Mouse (Mus musculus): ENCODE measurements at regions not wholly inside any gene's neighbourhood (a gene's known extent, or its start where the extent isn't known, plus 50 kb on each side); places are given as distances from the start of the nearest gene placed in this dataset.

DNA sequence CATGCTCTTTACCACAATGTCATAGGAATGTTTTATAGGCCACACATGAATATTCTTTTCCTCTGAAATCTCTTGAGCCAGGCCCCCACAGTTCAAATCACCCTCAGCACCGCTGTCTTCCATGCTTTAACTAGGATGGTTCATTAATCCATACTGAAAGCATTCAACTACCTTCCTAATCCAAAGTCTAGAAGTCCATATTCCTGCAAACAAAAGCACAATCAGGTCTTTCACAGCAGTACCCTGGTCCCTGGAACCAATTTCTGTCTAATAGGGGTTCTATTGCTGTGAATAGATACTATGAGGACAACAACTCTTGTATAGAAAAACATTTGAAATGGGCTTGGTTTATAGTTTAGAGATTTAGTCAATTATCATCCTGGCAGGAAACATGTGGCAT is 107.0 kb upstream of the Fggy start:
- no peak overlapping the region for H3K27ac ChIP-seq (replicated peaks)
- H3K9me3 ChIP-seq (ENCODE audit: control insufficient read depth, low read length): no peaks in the 10 kb centered on the region
- H3K27me3 ChIP-seq (ENCODE audit: control insufficient read depth, insufficient read depth, low read length): no peaks in the 10 kb centered on the region
- H3K4me1 ChIP-seq (replicated peaks; ENCODE audit: control insufficient read depth, insufficient read depth): no peaks in the 10 kb centered on the region
- DNase-seq (ENCODE audit: low spot score) (no peak), ATAC-seq (ENCODE audit: low FRiP score, low TSS enrichment) (no peak)
- TF ChIP-seq CTCF (IDR thresholded peaks at IDR 0.05; ENCODE audit: low read depth) (no peak), EP300 (optimal IDR thresholded peaks at IDR 0.05) (no peak)
- H3K4me2 ChIP-seq (replicated peaks; ENCODE audit: low read depth): no peak overlapping the region
- no peak overlapping the region for H3K4me3 ChIP-seq (ENCODE audit: low read depth, low read length)
- H3K9ac ChIP-seq (ENCODE audit: low read length): no peak overlapping the region
- WGBS: 89% methylated on average over 1 of the region's 1 CpGs
- H3K36me3 ChIP-seq (ENCODE audit: control insufficient read depth, insufficient read depth, low read length): no peaks in the 10 kb centered on the region

DNA sequence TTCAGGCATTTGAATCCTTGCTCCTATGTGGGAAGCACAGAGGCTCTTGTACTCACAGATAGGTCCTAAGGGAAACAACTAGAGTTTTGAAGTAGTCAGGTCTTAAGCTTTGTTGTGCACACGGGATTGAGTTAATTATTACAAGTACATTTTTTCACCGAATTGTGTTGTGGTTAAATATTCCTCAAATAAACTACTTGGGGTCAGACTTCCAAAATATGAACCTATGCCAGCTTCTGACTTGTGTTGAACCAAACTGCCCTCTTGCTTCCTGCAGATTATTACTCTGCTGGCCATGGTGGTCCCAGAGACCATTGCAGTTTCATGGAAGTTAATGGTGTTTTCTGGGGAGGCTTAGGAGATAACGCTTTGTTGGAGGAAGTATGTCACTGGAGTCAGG is 105.5 kb upstream of the Fggy start:
- Histone ChIP-seq H3K9me3 (ENCODE audit: control insufficient read depth, low read length) (no peaks in the 10 kb centered on the region), H3K4me3 (ENCODE audit: low read depth, low read length) (no peak overlapping the region), H3K36me3 (ENCODE audit: control insufficient read depth, insufficient read depth, low read length) (no peaks in the 10 kb centered on the region), H3K4me1 (replicated peaks; ENCODE audit: control insufficient read depth, insufficient read depth) (no peaks in the 10 kb centered on the region), H3K4me2 (replicated peaks; ENCODE audit: low read depth) (no peak overlapping the region), H3K27me3 (ENCODE audit: control insufficient read depth, insufficient read depth, low read length) (no peaks in the 10 kb centered on the region), H3K27ac (replicated peaks) (no peak overlapping the region), H3K9ac (ENCODE audit: low read length) (no peak overlapping the region)
- ATAC-seq (ENCODE audit: low FRiP score, low TSS enrichment) (no peak), DNase-seq (ENCODE audit: low spot score) (no peak)
- TF ChIP-seq EP300 (optimal IDR thresholded peaks at IDR 0.05): no peak
- no peak for TF ChIP-seq CTCF (IDR thresholded peaks at IDR 0.05; ENCODE audit: low read depth)
- 59% methylated on average over 3 of the region's 3 CpGs for WGBS

DNA sequence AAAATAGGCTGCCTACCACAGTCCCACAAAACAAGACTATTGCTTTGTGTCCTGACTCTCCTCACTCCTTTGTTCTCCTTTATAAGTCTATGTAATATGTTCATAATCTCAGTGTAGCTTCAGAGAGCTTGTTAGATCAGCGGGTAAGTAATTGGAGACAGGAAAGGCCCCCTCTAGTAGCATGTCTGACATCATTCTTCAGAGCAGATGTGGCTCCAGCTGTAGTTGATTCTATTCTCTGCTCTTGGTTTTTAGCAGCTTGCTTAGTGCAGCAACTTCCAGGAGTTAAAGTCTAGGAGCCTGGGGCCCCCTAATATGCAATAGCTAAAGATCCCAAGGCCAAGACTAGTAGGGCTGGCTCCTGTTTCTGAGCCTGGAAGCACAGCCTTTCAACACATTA is 101.0 kb upstream of the Fggy start:
- Histone ChIP-seq H3K9me3 (ENCODE audit: control insufficient read depth, low read length) (no peaks in the 10 kb centered on the region), H3K4me2 (replicated peaks; ENCODE audit: low read depth) (no peak overlapping the region), H3K27ac (replicated peaks) (no peak overlapping the region), H3K36me3 (ENCODE audit: control insufficient read depth, insufficient read depth, low read length) (no peaks in the 10 kb centered on the region), H3K4me3 (ENCODE audit: low read depth, low read length) (no peak overlapping the region), H3K9ac (ENCODE audit: low read length) (no peak overlapping the region), H3K4me1 (replicated peaks; ENCODE audit: control insufficient read depth, insufficient read depth) (no peaks in the 10 kb centered on the region), H3K27me3 (ENCODE audit: control insufficient read depth, insufficient read depth, low read length) (no peaks in the 10 kb centered on the region)
- ATAC-seq (ENCODE audit: low FRiP score, low TSS enrichment) (0 out of 2 replicates have a peak, but pooled peaks have one; percentile 21), DNase-seq (ENCODE audit: low spot score) (no peak)
- 54% methylated on average over 1 of the region's 1 CpGs for WGBS
- no peak for TF ChIP-seq CTCF (IDR thresholded peaks at IDR 0.05; ENCODE audit: low read depth)
- no peak for TF ChIP-seq EP300 (optimal IDR thresholded peaks at IDR 0.05)

DNA sequence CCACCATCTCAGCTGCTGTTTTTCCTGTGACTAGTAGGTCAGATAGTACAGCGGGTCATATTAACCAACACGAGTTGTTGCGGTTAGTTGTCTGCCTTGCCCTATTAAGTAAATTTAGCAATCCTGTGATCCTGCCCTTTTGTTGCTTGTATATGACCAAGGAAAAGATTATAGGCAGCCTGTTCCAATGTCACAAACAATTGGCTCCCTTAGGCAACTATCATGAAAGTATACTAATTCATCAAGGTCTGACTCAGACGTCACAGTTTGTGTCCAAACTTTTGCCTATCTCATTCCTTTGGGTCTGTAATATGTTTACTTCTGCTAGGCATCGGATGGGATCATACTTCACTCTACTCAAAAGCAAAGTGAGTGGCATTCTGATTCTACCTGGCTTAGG is 100.4 kb upstream of the Fggy start:
- H3K4me3 ChIP-seq (ENCODE audit: low read depth, low read length): no peak overlapping the region
- DNase-seq (ENCODE audit: low spot score) (no peak), ATAC-seq (ENCODE audit: low FRiP score, low TSS enrichment) (peak; percentile 66; the same call in 1 of the 2 replicates)
- TF ChIP-seq CTCF (IDR thresholded peaks at IDR 0.05; ENCODE audit: low read depth) (no peak), EP300 (optimal IDR thresholded peaks at IDR 0.05) (no peak)
- no peak overlapping the region for H3K4me2 ChIP-seq (replicated peaks; ENCODE audit: low read depth)
- no peak overlapping the region for H3K9ac ChIP-seq (ENCODE audit: low read length)
- H3K27ac ChIP-seq (replicated peaks): no peak overlapping the region
- H3K4me1 ChIP-seq (replicated peaks; ENCODE audit: control insufficient read depth, insufficient read depth): no peaks in the 10 kb centered on the region
- no peaks in the 10 kb centered on the region for H3K27me3 ChIP-seq (ENCODE audit: control insufficient read depth, insufficient read depth, low read length)
- WGBS: 59% methylated on average over 5 of the region's 5 CpGs
- no peaks in the 10 kb centered on the region for H3K36me3 ChIP-seq (ENCODE audit: control insufficient read depth, insufficient read depth, low read length)
- no peaks in the 10 kb centered on the region for H3K9me3 ChIP-seq (ENCODE audit: control insufficient read depth, low read length)

DNA sequence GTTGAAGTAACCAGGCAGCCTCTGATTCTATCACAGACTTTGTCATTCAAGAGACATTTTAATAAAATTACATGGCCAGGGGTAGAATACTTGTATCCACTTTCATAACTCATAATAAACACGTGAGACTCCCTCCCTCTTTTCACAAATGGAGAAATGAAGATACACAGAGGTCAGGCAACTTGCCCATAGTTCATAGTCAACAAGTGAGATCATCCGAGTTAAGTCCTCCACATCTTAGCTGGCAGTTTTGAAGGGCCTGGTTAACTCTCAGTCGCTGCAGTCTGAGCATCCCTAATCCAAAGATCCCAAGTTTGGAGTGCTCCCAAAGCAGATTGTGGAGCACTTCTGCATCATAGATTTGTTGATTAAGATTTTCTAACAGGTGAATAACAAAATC is 94.8 kb upstream of the Fggy start:
- Histone ChIP-seq H3K36me3 (ENCODE audit: control insufficient read depth, insufficient read depth, low read length) (no peaks in the 10 kb centered on the region), H3K4me3 (ENCODE audit: low read depth, low read length) (no peak overlapping the region), H3K9ac (ENCODE audit: low read length) (no peak overlapping the region), H3K27ac (replicated peaks) (no peak overlapping the region), H3K4me1 (replicated peaks; ENCODE audit: control insufficient read depth, insufficient read depth) (no peaks in the 10 kb centered on the region), H3K9me3 (ENCODE audit: control insufficient read depth, low read length) (no peaks in the 10 kb centered on the region), H3K4me2 (replicated peaks; ENCODE audit: low read depth) (no peak overlapping the region), H3K27me3 (ENCODE audit: control insufficient read depth, insufficient read depth, low read length) (no peaks in the 10 kb centered on the region)
- DNase-seq (ENCODE audit: low spot score): no peak
- no peak for TF ChIP-seq EP300 (optimal IDR thresholded peaks at IDR 0.05)
- no peak for TF ChIP-seq CTCF (IDR thresholded peaks at IDR 0.05; ENCODE audit: low read depth)
- ATAC-seq (ENCODE audit: low FRiP score, low TSS enrichment): no peak
- 56% methylated on average over 3 of the region's 3 CpGs for WGBS

DNA sequence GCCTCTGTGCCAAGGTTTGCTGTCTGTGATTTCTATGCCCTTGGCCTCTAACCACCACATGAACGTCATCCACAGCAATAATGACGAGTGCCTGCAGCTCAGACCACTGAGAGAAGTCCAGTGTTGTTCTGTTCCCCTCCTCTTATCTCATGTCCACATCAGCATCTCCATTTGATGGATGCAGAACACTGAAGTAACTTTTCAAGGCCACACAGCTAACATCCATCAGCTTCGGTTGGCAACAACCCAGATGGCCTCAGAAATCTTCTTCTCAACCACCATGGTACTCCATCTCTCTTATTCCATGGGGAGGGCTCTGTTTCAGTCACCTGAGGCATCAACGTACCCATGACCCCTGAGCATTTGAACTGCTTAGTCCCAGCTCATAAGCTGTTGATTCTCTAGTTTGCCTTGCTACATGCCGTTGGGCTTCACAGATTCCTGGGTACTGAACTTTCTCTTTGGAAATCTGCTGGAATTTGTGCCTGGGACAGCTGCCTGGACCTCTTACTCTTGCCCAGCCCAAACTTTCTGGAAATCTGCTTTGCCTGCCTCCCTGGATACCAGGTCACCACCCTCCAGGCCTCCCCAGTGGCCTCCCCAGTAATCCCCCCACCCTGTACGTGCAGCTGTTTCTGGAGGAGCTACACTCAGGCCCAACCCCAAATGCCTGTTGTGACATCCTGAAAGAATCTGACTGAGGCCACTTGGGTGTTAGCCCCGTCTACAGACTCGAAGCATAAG is 94.1 kb upstream of the Fggy start:
- ATAC-seq (ENCODE audit: low FRiP score, low TSS enrichment) (no peak), DNase-seq (ENCODE audit: low spot score) (no peak)
- H3K4me3 ChIP-seq (ENCODE audit: low read depth, low read length): no peak overlapping the region
- no peaks in the 10 kb centered on the region for H3K27me3 ChIP-seq (ENCODE audit: control insufficient read depth, insufficient read depth, low read length)
- TF ChIP-seq CTCF (IDR thresholded peaks at IDR 0.05; ENCODE audit: low read depth) (no peak), EP300 (optimal IDR thresholded peaks at IDR 0.05) (no peak)
- no peaks in the 10 kb centered on the region for H3K9me3 ChIP-seq (ENCODE audit: control insufficient read depth, low read length)
- H3K27ac ChIP-seq (replicated peaks): no peak overlapping the region; the same call in 1 of the 2 replicates
- no peak overlapping the region for H3K9ac ChIP-seq (ENCODE audit: low read length)
- H3K4me2 ChIP-seq (replicated peaks; ENCODE audit: low read depth): no peak overlapping the region
- H3K4me1 ChIP-seq (replicated peaks; ENCODE audit: control insufficient read depth, insufficient read depth): no peaks in the 10 kb centered on the region
- WGBS: 67% methylated on average over 8 of the region's 8 CpGs
- no peaks in the 10 kb centered on the region for H3K36me3 ChIP-seq (ENCODE audit: control insufficient read depth, insufficient read depth, low read length)
